Mouse (Mus musculus) bone marrow macrophage, adult 2 months (primary cell): ENCODE measurements around the gene Ccdc142. TPM values are rescaled to one million over a fixed set of nuclear protein-coding genes. Genes with fewer than 3 reads are reported as not detected.

Experiments
- H3K27ac ChIP-seq: 2 replicates; pipeline ENCODE4 v1.5.1; 2012; ENCODE audit warnings: low read depth, low read length; ENCODE audit not compliant: insufficient read depth
- H3K4me1 ChIP-seq: 2 replicates; pipeline ENCODE4 v1.6.1; 2012; ENCODE audit warnings: low read length; ENCODE audit not compliant: control insufficient read depth, insufficient read depth
- H3K4me3 ChIP-seq: 2 replicates; pipeline ENCODE4 v1.5.1; 2012; ENCODE audit warnings: mild to moderate bottlenecking, low read length, moderate library complexity; ENCODE audit not compliant: insufficient read depth
- CTCF ChIP-seq: IDR thresholded peaks from 2 replicates; pipeline ENCODE4 v1.5.1; 2012; ENCODE audit warnings: low read depth, mild to moderate bottlenecking, low read length, moderate library complexity
- POLR2A ChIP-seq: IDR thresholded peaks from 2 replicates; pipeline ENCODE4 v1.6.1; 2012; ENCODE audit warnings: mild to moderate bottlenecking, low read depth, low read length, borderline replicate concordance
- polyA plus RNA-seq: library from polyadenylated mRNA; stranded (reverse); fragments of >200 nt; gene quantifications from 2 replicates; pipeline ENCODE4 v1.2.4, GENCODE M21; 2012; ENCODE audit not compliant: missing spikeins, insufficient read depth, insufficient read length

Ccdc142 gene
- polyA plus RNA-seq, 1 experiment: 3.2 TPM

GRCm38 (mm10) chr6:83068706-83069487 is 32.5 kb upstream of the Ccdc142 start:
- Histone ChIP-seq H3K4me3 (peak overlapping the region; percentile 27), H3K27ac (no peak overlapping the region), H3K4me1 (peaks cover 3% of the 10 kb centered on the region; the same call in 1 of the 2 replicates)
- TF ChIP-seq POLR2A (no peak), CTCF (no peak)

DNA sequence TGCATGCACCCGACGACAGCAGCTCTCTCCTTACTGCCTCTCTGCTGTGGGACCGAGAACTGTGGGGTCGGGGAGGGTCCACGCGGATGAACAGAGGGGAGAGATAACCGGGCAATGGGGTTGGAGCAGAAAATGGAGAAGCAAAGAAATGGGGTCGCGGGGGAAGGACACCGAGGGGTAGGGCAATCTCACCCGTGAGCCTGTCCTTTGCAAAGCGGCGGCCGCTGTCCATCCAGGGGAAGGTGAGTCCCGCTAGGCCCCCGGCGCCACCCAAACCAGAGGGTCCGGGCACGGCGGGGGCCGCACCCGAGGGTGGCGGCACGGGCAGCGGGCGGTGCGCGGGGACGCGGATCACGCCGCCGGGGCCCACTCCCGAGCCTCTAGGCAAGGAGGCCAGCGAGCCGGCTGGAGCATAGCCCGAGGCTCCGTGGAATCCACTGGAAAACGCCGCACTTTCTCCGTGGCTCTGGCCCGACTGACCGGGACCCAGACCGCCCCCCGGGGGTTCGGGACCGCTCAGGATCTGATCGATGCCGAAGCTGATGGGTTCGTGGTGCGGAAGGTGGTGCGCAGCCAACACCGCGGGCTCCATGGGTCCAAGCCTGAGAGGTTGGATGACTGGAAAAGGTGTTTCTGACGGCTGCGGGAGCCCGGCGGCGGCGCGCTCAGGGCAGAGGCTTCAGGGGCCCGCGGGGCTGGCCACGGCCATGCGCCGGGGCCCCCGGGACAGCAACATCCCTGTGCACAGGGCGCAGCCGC is 31.7 kb upstream of the Ccdc142 start:
- peak overlapping the region; percentile 27 for H3K4me3 ChIP-seq
- TF ChIP-seq CTCF: no peak
- TF ChIP-seq POLR2A: no peak
- no peak overlapping the region for H3K27ac ChIP-seq
- H3K4me1 ChIP-seq: peaks cover 3% of the 10 kb centered on the region; the same call in 1 of the 2 replicates

DNA sequence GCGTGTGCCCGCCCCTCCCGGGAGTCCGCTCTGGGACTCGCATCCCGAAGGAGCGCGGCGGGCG is 31.3 kb upstream of the Ccdc142 start, which contains the start of gene Tlx2:
Tlx2 (minus strand) TSS at position 47 of the 64 bp plus-strand sequence.
- Histone ChIP-seq H3K4me1 (peaks cover 3% of the 10 kb centered on the region; the same call in 1 of the 2 replicates), H3K4me3 (peak within 1 kb of the TSS; percentile 27), H3K27ac (no peak within 1 kb of the TSS)
- TF ChIP-seq CTCF (no peak), POLR2A (no peak)

- Histone ChIP-seq H3K27ac (no peak overlapping the region), H3K4me3 (peak overlapping the region; percentile 27), H3K4me1 (peaks cover 3% of the 10 kb centered on the region; the same call in 1 of the 2 replicates)
- TF ChIP-seq CTCF (no peak), POLR2A (no peak)
Observed at GRCm38 (mm10) chr6:83070311-83071219, 30.8 kb upstream of the Ccdc142 start.

DNA sequence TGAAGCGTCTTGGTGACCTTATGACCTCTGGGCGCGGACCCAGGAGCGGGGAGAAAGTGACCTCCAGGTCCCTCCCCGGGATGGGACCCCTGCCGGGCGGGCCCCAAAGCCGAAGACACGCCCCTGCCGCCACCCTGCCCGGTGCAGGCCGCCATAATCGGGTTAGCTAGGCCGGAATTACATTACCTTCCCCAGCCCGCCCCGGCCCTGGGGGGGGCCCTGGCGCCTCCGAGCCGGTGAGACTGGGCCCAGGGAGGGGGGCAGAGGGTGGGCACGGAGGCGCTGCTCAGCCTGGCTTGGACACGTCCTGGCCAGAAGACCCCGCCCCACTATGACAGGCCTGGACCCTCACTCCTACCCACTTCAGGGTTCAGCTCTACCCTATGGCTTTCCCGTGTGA is 30.2 kb upstream of the Ccdc142 start:
- peak overlapping the region; percentile 27; the same call in 1 of the 2 replicates for H3K4me3 ChIP-seq
- TF ChIP-seq CTCF (no peak), POLR2A (no peak)
- no peak overlapping the region for H3K27ac ChIP-seq
- peaks cover 3% of the 10 kb centered on the region; the same call in 1 of the 2 replicates for H3K4me1 ChIP-seq

DNA sequence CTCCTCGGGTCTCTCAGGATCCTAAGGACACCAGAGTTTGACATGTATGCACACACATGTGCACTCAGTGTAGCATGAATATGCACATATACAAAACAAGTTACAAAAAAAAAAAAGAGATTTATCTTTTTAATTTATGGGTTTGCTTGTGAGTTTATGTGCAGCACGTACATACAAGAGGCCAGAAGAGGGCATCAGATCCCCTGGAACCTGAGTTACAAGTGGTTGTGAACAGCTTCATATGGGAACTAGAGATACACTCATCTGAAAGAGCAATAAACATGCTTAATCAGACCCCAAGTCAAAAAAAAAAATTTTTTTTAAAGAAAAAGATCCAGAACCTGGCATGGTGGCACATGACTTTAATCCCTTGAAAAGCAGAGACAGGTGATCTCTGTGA is 26.4 kb upstream of the Ccdc142 start:
- no peak for TF ChIP-seq CTCF
- no peak for TF ChIP-seq POLR2A
- Histone ChIP-seq H3K4me3 (no peak overlapping the region), H3K27ac (no peak overlapping the region)

DNA sequence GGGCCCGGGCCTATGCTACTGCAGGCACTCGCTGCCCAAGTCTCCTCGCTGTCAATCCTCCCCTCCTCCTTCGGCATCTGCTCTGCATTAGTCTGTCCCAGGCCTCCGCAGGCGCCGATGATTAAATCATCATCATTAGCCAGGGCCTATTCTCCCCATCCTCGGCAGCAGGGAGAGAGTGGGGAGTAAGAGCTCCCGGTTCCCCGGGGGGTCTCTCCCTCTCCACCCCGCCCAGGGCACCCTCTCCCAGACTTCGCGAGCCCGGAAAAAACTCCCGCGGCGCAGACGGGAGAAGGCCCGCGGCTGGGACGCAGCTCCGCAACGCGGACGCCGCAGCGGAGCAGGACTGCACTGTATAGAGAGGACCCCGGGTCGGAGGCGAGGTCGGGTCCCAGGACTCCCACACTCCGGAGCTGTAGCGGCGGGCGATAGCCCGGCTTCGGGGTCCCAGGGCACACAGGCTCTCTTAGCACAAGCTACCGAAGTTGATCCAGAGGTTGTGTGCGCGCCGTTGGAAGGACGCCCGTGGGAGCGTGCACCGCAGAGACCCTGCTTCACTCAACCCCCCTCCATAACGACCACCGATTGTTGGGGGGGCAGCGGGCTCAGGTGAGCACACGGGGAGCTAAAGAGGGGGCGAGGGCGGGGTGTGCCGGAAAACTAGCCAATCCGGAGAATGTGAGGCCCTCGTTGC is 23.6 kb upstream of the Ccdc142 start, which contains the start of gene Pcgf1:
Pcgf1 (plus strand) TSS at position 240 of the 694 bp plus-strand sequence.
- no peak for TF ChIP-seq CTCF
- no peak for TF ChIP-seq POLR2A

More for the DNA sequence above, 26.4 kb upstream of the Ccdc142 start:
- peaks cover 9% of the 10 kb centered on the region for H3K4me1 ChIP-seq

GRCm38 (mm10) chr6:83078324-83078858 is 23.0 kb upstream of the Ccdc142 start:
- peak overlapping the region; percentile 69 for H3K4me3 ChIP-seq
- H3K27ac ChIP-seq: peak overlapping the region; percentile 65
- peaks cover 6% of the 10 kb centered on the region; the same call in 1 of the 2 replicates for H3K4me1 ChIP-seq
- TF ChIP-seq POLR2A (no peak), CTCF (0 out of 2 replicates have a peak, but pooled peaks have one; percentile 33)

More for the DNA sequence above, 23.6 kb upstream of the Ccdc142 start, which contains the start of gene Pcgf1:
- peak within 1 kb of the TSS; percentile 69 for H3K4me3 ChIP-seq
- H3K27ac ChIP-seq: peak within 1 kb of the TSS; percentile 65
- H3K4me1 ChIP-seq: peaks cover 6% of the 10 kb centered on the region; the same call in 1 of the 2 replicates
